Mouse (Mus musculus) Patski (cell line): Measurements from ENCODE around the gene Gpr176. TPM values are rescaled to one million over a fixed set of nuclear protein-coding genes. Genes with fewer than 3 reads are reported as not detected.
A peak's percentile ranks its signal among the peaks of the same experiment; 100 is the strongest.

Experiments
- ATAC-seq: fragments of 100-300 bp; one replicate; pipeline ENCODE4 v1.8.0; 2021
- CTCF ChIA-PET: fragments of 350-600 bp; sonication (Branson Sonifier 250); formaldehyde crosslinking; loops from one replicate; lab custom pipeline; 2022; ENCODE audit warnings: inconsistent platforms; lab: Charles Lee
- POLR2A ChIA-PET: fragments of 350-600 bp; sonication (Branson Sonifier 250); formaldehyde crosslinking; loops from one replicate; lab custom pipeline; 2022; ENCODE audit warnings: antibody characterized with exemption, inconsistent platforms; lab: Charles Lee
- DNase-seq: peaks from one replicate; pipeline ENCODE4 v3.0.0-alpha.2; 2011; ENCODE audit warnings: low read depth, low spot score
- H3K27me3 ChIP-seq: fragments of 371-371 bp; one replicate; pipeline ENCODE4 v1.5.1; 2021
- CTCF ChIP-seq: fragments of 100-300 bp; IDR thresholded peaks from one replicate; pipeline ENCODE4 v1.5.1; 2021
- in situ Hi-C: fragments of 300-500 bp; cut with MboI; formaldehyde crosslinking; loops from 3 replicates; pipeline ENCODE4 v1.11.1; 2018; ENCODE audit warnings: low pct_unique_long_range_greater_than_20kb, mixed read lengths
- polyA plus RNA-seq: library from polyadenylated mRNA; unstranded; gene quantifications from one replicate; pipeline ENCODE4 v1.2.3, GENCODE M21; 2021

The Gpr176 gene
- polyA plus RNA-seq, 1 experiment from 2014 or later, result 0.03 TPM

- in situ Hi-C loops, result no loop called here
- POLR2A ChIA-PET, result interaction anchor here (0.9 kb wide), 1 partner anchor 11 kb away, joined by 3 read pairs; no protein-coding TSS in a partner anchor
- no peak for ATAC-seq
Measured at GRCm38 (mm10) chr2:118401834-118402727, 28.9 kb upstream of the Gpr176 start.

DNA sequence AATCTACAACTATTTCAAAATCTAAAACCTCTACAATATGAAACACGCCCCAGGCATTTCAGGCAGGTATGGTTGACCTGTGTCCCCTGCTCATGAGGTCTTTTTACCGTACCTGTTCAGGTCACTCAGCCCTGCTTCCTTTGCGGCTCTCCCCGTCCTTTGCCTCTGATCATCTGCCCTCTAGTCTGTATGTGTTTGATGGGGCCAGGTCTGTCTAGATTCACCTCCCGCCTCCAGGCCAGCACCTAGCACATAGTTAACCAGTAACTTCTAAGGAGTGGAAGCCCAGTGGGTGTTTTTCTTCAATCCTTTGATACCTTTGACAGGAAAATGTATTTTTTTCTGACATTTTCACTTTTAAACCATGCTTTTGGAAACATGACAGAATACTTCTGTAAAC is 26.5 kb upstream of the Gpr176 start:
- in situ Hi-C loops, result no loop called here
- TF ChIP-seq CTCF, result no peak
- ATAC-seq, result no peak
- no peak for DNase-seq
- POLR2A ChIA-PET, result no interaction called here
- CTCF ChIA-PET, result no interaction called here
- no peaks in the 10 kb centered on the region for H3K27me3 ChIP-seq

More at GRCm38 (mm10) chr2:118401834-118402727, 28.9 kb upstream of the Gpr176 start:
- DNase-seq, result no peak
- CTCF ChIA-PET, result interaction anchor here (1.2 kb wide), 1 partner anchor 52 kb away, joined by 3 read pairs; no protein-coding TSS in a partner anchor
- H3K27me3 ChIP-seq, result no peaks in the 10 kb centered on the region
- no peak for TF ChIP-seq CTCF

- ChIA-PET CTCF (no interaction called here), POLR2A (no interaction called here)
- DNase-seq, result no peak
- H3K27me3 ChIP-seq, result no peaks in the 10 kb centered on the region
- no peak for TF ChIP-seq CTCF
- ATAC-seq, result no peak
- in situ Hi-C loops, result no loop called here
Measured at GRCm38 (mm10) chr2:118391201-118391600, 18.0 kb upstream of the Gpr176 start.

- ATAC-seq (no peak), DNase-seq (no peak)
- ChIA-PET POLR2A (no interaction called here), CTCF (no interaction called here)
- no peak for TF ChIP-seq CTCF
- in situ Hi-C loops, result no loop called here
- no peaks in the 10 kb centered on the region for H3K27me3 ChIP-seq
Measured at GRCm38 (mm10) chr2:118390072-118390471, 16.9 kb upstream of the Gpr176 start.

GRCm38 (mm10) chr2:118389569-118389968 is 16.4 kb upstream of the Gpr176 start:
- in situ Hi-C loops, result no loop called here
- no peak for ATAC-seq
- TF ChIP-seq CTCF, result no peak
- ChIA-PET POLR2A (no interaction called here), CTCF (no interaction called here)
- no peaks in the 10 kb centered on the region for H3K27me3 ChIP-seq
- DNase-seq, result no peak

DNA sequence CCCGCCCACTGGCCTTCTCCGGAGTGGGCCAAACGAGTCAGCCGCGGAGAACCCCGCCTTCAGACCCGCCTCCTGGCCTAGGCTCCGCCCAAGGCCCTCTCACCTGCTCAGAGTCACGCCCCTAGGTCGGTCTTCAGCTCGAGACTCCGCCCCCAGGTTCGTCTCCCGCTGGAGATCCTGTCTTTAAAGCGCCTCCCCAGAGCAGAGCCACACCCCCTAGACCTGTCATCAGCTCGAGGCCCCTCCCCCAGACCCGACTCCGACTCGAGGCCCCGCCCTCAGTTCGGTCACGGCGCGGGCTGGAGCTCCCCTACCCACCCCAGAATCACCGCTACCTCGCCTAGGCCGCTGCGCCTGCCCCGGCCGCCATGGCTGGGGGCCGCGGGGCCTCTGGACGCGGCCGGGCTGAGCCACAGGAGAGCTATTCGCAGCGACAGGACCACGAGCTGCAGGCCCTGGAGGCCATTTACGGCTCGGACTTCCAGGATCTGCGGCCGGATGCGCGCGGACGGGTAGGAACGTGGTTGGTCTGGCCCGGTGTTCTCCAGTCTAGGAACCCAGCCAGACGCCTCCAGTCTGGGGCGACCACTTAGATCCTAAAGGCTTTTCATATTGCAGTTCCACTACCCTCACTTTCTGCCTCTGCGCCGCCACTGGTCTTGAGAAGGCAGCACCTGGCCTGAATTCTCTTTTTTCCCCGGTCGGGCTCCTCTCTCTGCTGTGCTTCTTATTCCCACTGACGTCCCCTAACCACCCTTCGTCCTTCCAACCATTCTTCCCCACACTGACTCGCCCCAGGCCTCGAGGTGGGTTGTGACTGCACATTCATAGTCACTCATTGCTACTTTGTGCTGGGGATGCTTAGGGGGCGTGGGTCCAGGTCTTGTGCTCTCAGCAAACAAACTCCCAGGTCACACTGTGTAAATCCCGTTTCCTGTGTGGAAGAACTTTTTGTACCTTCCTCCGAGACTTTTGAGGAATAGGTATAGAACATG is 15.4 kb upstream of the Gpr176 start, which contains the start of gene Eif2ak4:
Gene Eif2ak4 (plus strand): TSS at position 278 of the 995 bp plus-strand sequence.
- no peaks in the 10 kb centered on the region for H3K27me3 ChIP-seq
- TF ChIP-seq CTCF, result no peak
- ChIA-PET CTCF (interaction anchor here (0.9 to 1.4 kb wide), 2 partner anchors 27 to 34 kb away, joined by 4 to 6 read pairs; no protein-coding TSS in a partner anchor), POLR2A (interaction anchor here (0.8 kb wide), 1 partner anchor 52 kb away, joined by 3 read pairs; no protein-coding TSS in a partner anchor)
- ATAC-seq (peak; percentile 97), DNase-seq (peak; percentile 97)
- in situ Hi-C loops, result no loop called here

DNA sequence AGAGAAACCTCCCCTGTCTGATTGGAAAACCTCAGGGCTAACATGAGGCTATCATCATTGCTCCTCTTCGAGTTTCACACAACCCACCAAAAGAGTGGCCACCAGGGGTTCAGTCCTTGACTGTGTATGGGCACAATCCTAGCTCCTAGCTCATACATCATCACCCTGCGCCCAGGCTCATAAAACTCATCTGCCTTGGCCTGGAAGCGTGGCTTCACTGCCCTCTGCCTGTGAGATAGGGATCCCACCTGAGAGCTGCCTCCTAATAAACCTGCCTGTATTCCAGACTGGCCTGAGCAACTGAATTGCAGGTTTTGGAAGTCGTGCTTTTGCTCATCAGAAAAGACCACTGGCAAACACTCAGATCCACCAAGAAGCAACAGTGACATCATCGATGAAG is 10.2 kb upstream of the Gpr176 start:
- ChIA-PET POLR2A (no interaction called here), CTCF (no interaction called here)
- no peak for TF ChIP-seq CTCF
- ATAC-seq, result no peak
- no peak for DNase-seq
- in situ Hi-C loops, result no loop called here
- H3K27me3 ChIP-seq, result no peaks in the 10 kb centered on the region

DNA sequence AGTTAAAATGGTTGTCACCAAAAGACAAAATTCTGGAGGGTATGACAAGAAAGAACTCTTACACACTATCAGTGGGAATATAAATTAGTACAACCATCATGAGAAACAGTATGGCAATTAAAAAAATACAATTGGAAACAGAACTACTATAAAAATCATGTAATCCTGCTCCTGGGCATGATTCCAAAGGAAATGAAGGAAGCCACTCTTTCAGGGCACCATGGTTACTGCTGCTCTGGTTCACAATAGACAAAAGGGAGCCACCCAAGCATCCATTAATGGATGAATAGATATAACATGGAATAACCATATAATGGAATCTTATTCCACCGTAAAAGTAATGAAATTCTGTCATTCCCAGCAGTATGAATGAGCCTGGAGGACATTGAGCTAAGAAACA is 6.5 kb upstream of the Gpr176 start:
- TF ChIP-seq CTCF, result no peak
- in situ Hi-C loops, result no loop called here
- CTCF ChIA-PET, result no interaction called here

GRCm38 (mm10) chr2:118375931-118376330 is 2.7 kb upstream of the Gpr176 start:
- in situ Hi-C loops, result no loop called here
- CTCF ChIA-PET, result no interaction called here
- TF ChIP-seq CTCF, result no peak
- DNase-seq (no peak), ATAC-seq (no peak)
- POLR2A ChIA-PET, result no interaction called here
- no peaks in the 10 kb centered on the region for H3K27me3 ChIP-seq

More for the DNA sequence above, 6.5 kb upstream of the Gpr176 start:
- DNase-seq (peak; percentile 56), ATAC-seq (no peak)
- H3K27me3 ChIP-seq, result no peaks in the 10 kb centered on the region
- POLR2A ChIA-PET, result no interaction called here

DNA sequence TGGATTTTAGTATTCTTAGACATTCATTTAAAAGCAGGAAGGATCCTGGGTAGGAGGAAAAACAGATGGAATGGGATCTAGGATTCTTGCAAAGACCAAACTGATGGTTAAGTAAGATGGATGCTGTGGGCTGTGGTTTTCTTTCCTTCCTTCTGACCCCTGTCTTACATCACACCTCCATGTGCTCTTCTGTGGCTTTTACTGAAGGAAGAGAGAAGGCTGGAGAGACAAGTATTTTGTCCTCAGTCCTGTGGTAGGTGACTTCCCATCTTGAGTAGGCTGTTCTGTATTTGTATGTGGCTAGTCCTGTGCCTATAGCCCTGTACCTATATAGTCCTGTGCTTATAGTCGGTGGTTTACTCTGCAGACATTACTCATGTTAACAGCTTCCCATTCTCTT is 2.3 kb upstream of the Gpr176 start:
- in situ Hi-C loops, result no loop called here
- ChIA-PET POLR2A (no interaction called here), CTCF (interaction anchor here (1.4 kb wide), 1 partner anchor 39 kb away, joined by 3 read pairs; no protein-coding TSS in a partner anchor)
- no peak for DNase-seq
- ATAC-seq, result no peak
- no peaks in the 10 kb centered on the region for H3K27me3 ChIP-seq
- no peak for TF ChIP-seq CTCF
